Mouse (Mus musculus) liver, embryonic 14.5 days (tissue): ENCODE measurements at regions not wholly inside any gene's neighbourhood (a gene's known extent, or its start where the extent isn't known, plus 50 kb on each side); places are given as distances from the start of the nearest gene placed in this dataset.

Experiments used
- CTCF ChIP-seq: IDR thresholded peaks from 2 replicates; pipeline ENCODE4 v1.5.1; 2016; ENCODE audit warnings: antibody characterized with exemption, low read depth, control low read depth
- EP300 ChIP-seq: IDR thresholded peaks from 2 replicates; pipeline ENCODE4 v1.6.1; 2016; ENCODE audit warnings: antibody characterized with exemption, low read depth

DNA sequence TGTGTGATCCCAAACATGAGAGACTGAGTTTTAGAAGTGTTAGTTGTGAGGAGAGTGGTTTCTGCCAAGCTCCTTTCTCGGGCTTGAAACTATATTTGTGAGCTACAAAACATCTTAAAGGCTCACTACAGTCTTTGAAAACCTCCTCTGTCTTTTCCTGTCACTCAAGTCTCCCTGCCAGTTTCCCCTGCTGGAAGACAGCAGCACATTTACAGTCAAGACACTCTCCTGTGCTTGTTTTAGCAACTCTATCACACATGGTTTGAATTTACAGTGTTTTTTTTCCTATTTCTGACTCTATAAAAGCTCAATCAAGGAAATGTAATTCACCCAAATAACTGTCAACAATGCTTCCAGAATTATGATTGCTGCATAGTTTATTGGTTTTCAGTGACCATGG, 286.1 kb upstream of the Sptlc3 start:
- no peak for TF ChIP-seq CTCF
- no peak for TF ChIP-seq EP300
